Mouse (Mus musculus) gastrocnemius, adult 8-10 months (tissue): ENCODE results near the gene Mlc1. TPM values are rescaled to one million over a fixed set of nuclear protein-coding genes. Genes with fewer than 3 reads are reported as not detected.

Source experiments
- DNase-seq, 2 experiments: peaks; one replicate each; pipeline ENCODE4 v3.0.0; 2022; ENCODE audit warnings: low spot score in 2 of 2
- total RNA-seq, 4 experiments: library from RNA; stranded (reverse); gene quantifications; 2 replicates each; pipeline ENCODE4 v1.2.4; 2022

Gene Mlc1
- total RNA-seq: under 1 TPM in 1 of 4 experiments, not detected in 3; 0.09 TPM

- no peak for DNase-seq
These were observed at the start of gene Mlc1 for GRCm38 (mm10) chr15:88978281-88979137. Gene Mlc1 (minus strand): TSS chr15:88979007.

- DNase-seq: no peak
These were observed 41.7 kb upstream of the Mlc1 start for GRCm38 (mm10) chr15:89020492-89020891.

- no peak for DNase-seq
These were observed 41.3 kb upstream of the Mlc1 start for GRCm38 (mm10) chr15:89020085-89020484.

- no peak for DNase-seq
These were observed 37.9 kb upstream of the Mlc1 start for GRCm38 (mm10) chr15:89016722-89017121.

DNA sequence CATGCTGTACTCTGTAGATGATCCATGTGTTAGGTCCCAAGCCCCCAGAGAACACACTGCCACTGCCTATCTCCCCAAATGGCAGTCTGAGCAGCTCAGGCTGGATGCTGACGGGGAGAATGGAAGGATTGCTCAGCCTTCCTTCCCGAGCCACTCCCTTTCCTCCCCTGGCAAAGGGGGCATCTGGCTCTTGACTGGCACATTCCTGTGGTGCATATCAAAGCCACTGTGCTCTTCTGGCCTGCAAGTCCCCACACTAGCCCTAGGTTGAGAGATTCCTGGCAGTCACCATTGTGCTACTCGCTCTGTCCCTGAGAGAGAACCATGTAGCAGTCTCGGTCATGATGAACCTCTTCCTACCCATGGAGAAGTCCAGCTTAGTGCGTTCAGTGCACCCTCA, 29.0 kb upstream of the Mlc1 start:
- no peak for DNase-seq

- DNase-seq: no peak
These were observed 28.2 kb upstream of the Mlc1 start for GRCm38 (mm10) chr15:89007002-89007401.

GRCm38 (mm10) chr15:89001245-89001644, 22.4 kb upstream of the Mlc1 start:
- no peak for DNase-seq

GRCm38 (mm10) chr15:89000367-89000766, 21.6 kb upstream of the Mlc1 start:
- DNase-seq: no peak

- DNase-seq: no peak
These were observed 20.3 kb upstream of the Mlc1 start for GRCm38 (mm10) chr15:88999124-88999523.

DNA sequence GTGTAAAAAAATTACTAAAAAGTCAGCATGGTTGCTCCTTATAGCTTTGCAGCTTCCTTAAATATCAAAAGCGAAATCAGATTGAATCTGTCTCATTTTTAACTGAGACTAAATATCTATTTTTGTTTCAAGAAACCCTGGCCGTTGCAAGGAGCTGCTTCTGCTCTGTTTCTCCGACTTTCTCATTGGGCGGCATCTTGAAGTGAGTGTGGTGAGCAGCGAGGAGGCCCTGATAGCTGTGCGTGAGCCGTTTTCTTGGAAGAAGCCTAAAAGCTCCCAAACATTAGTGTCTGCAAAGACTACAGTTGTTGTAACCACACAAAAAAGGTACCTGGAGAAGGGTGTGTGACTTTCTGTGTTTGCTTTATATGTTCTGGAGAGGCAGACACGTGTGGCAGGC, 19.8 kb upstream of the Mlc1 start:
- no peak for DNase-seq

- DNase-seq: no peak
These were observed 10.4 kb upstream of the Mlc1 start for GRCm38 (mm10) chr15:88989236-88989635.

- DNase-seq: no peak
These were observed 3.8 kb upstream of the Mlc1 start, which contains the start of gene Mov10l1 for GRCm38 (mm10) chr15:88982534-88983079. Gene Mov10l1 (plus strand): TSS chr15:88982909.

- no peak for DNase-seq
These were observed 285 bp upstream of the Mlc1 start for GRCm38 (mm10) chr15:88979138-88979446.

- no peak for DNase-seq
These were observed 6.5 kb downstream of the Mlc1 start for GRCm38 (mm10) chr15:88972300-88972699.

DNA sequence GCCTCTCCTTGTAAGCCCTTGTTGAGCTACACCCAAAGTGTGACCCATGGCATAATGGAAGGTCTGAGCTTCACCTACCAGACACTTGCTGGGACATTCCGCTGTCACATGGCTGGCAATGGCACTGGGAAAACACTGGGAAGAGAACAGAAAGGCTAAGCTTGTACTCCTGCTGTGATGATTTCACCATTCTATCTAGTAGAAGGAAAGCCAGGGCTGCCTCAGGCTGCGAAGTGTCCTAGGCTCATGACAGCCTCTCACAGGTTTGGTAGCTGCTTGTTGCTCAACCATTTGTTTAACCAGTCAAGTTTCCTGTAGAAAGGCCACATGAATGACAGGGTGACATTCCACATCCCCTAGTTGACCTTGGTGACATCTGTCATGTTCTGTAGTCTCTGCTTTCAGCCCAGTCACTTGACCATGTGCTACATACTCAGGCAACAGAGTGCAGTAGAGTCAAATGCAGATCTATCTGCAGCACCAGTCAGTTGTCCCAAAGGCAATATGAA, 14.7 kb downstream of the Mlc1 start:
- no peak for DNase-seq

- DNase-seq: no peak
These were observed 21.3 kb downstream of the Mlc1 start for GRCm38 (mm10) chr15:88957522-88957921.

DNA sequence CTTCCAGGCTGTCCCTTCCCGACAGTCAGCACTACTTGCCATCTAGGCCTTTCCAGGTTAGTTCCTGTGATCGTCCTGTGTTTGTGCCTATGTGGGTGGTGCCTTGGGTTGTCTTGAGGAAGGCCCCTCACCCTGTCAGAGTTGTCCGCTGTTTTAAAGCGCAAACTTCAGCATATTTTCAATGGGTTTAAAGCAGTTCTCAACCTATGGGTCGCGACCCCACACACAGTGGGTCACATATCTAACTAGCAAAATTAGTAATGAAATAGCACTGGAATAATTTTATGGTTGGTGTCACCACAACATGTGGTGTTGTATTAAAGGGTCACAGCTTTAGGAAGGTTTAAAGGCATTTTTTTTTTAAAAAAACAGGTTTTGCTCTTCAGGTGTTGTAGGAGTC, 23.5 kb downstream of the Mlc1 start:
- no peak for DNase-seq

GRCm38 (mm10) chr15:88954368-88955072, 24.3 kb downstream of the Mlc1 start, which contains the start of gene Ttll8:
Gene Ttll8 (minus strand): TSS chr15:88954418.
- DNase-seq: no peak

- no peak for DNase-seq
These were observed 27.6 kb downstream of the Mlc1 start for GRCm38 (mm10) chr15:88951246-88951645.

DNA sequence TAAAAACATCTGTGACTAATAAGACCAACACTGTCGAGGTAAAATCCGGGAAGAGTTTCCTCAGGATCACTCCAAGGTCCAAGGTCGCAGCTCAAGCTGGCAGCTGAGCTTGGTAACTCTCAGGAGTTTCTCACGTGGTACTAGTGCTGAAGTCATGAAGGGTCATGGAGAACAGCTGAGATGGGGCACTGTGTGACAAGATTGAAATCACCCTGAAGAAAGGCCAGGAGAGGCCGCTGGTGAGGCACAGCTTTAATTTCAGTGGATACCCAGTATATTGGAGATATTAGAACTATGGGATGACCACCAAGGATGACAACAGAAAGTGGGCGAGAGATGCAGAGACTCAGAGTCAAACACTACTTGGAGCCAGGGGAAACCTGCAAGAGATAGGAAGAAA, 32.0 kb downstream of the Mlc1 start:
- DNase-seq: no peak

DNA sequence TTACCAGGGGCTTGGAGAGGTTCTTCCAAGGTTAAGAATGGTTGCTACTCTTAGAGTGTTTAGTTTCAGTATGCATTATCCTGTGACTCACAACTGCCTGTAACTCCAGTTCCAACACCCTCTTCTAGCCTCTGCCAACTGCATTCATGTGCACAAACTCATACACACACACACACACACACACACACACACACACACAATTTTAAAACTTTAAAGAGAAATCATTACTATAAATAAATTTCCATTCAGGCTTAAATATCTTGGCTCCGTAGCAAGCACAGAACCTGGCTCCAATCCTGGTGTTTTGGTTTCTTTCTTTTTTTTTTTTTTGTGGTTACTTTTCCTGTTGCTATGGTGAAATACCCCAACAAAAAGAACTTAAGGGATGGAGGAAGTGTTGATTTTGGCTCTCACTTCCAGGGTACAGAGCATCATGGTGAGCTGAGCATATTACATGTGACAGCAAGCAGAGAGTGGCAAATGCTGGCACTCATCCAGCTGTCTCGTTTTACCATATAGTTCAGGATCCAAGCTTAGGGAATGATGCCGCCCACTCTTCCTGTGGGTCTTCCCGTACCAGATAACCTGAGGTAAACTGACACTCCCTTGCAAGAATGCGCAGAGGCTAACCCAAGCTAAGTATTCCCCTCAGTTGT, 34.8 kb downstream of the Mlc1 start:
- no peak for DNase-seq

- no peak for DNase-seq
These were observed 36.0 kb downstream of the Mlc1 start for GRCm38 (mm10) chr15:88942783-88943182.
